Mouse (Mus musculus): Measurements from ENCODE around the gene Rnf2. TPM values are rescaled to one million over a fixed set of nuclear protein-coding genes. Genes with fewer than 3 reads are reported as not detected.
"Not testable (repeated sequence)": the region's sequence is repeated elsewhere in the genome, so short reads cannot be mapped to it uniquely, and the experiment has no call there.

Gene Rnf2
- polyA plus RNA-seq, 1 experiment from 2014 or later: 112 TPM

- 90% methylated on average over 8 of the region's 8 CpGs for WGBS
- H3K4me1 ChIP-seq (replicated peaks); H3K4me3 ChIP-seq; H3K9me3 ChIP-seq; H3K4me2 ChIP-seq; H3K27ac ChIP-seq (replicated peaks); ATAC-seq (ENCODE audit: low read depth); H3K9ac ChIP-seq; H3K27me3 ChIP-seq: not testable (repeated sequence)
- H3K36me3 ChIP-seq: peaks cover 73% of the 10 kb centered on the region
These were observed 28.4 kb downstream of the Rnf2 start for GRCm38 (mm10) chr1:151472386-151472785.

GRCm38 (mm10) chr1:151471429-151471828, 29.3 kb downstream of the Rnf2 start:
- Histone ChIP-seq H3K36me3 (peaks cover 70% of the 10 kb centered on the region), H3K4me3 (no peak overlapping the region), H3K4me2 (no peak overlapping the region), H3K9me3 (no peaks in the 10 kb centered on the region), H3K27ac (replicated peaks) (no peak overlapping the region), H3K9ac (no peak overlapping the region), H3K4me1 (replicated peaks) (no peaks in the 10 kb centered on the region), H3K27me3 (no peaks in the 10 kb centered on the region)
- no peak for ATAC-seq (ENCODE audit: low read depth)
- 40% methylated on average over 7 of the region's 7 CpGs for WGBS

- Histone ChIP-seq H3K4me2 (no peak overlapping the region), H3K9me3 (no peaks in the 10 kb centered on the region), H3K27me3 (no peaks in the 10 kb centered on the region), H3K4me3 (no peak overlapping the region), H3K9ac (no peak overlapping the region), H3K36me3 (peaks cover 27% of the 10 kb centered on the region), H3K4me1 (replicated peaks) (no peaks in the 10 kb centered on the region), H3K27ac (replicated peaks) (no peak overlapping the region)
- no peak for ATAC-seq (ENCODE audit: low read depth)
- 87% methylated on average over 4 of the region's 4 CpGs for WGBS
These were observed 34.2 kb downstream of the Rnf2 start for GRCm38 (mm10) chr1:151466571-151466970.

- Histone ChIP-seq H3K36me3 (peaks cover 30% of the 10 kb centered on the region), H3K4me1 (replicated peaks) (no peaks in the 10 kb centered on the region), H3K27ac (replicated peaks) (no peak overlapping the region), H3K4me3 (no peak overlapping the region), H3K4me2 (no peak overlapping the region), H3K9ac (no peak overlapping the region), H3K27me3 (no peaks in the 10 kb centered on the region), H3K9me3 (no peaks in the 10 kb centered on the region)
- ATAC-seq (ENCODE audit: low read depth): no peak
- 77% methylated on average over 4 of the region's 4 CpGs for WGBS
These were observed 35.8 kb downstream of the Rnf2 start for GRCm38 (mm10) chr1:151464914-151465313.

GRCm38 (mm10) chr1:151461265-151461664, 39.5 kb downstream of the Rnf2 start:
- Histone ChIP-seq H3K36me3 (peaks cover 46% of the 10 kb centered on the region), H3K4me2 (no peak overlapping the region), H3K4me3 (no peak overlapping the region), H3K27ac (replicated peaks) (no peak overlapping the region), H3K4me1 (replicated peaks) (no peaks in the 10 kb centered on the region), H3K9ac (no peak overlapping the region), H3K9me3 (no peaks in the 10 kb centered on the region), H3K27me3 (no peaks in the 10 kb centered on the region)
- ATAC-seq (ENCODE audit: low read depth): no peak
- WGBS: 76% methylated on average over 9 of the region's 9 CpGs

- H3K27me3 ChIP-seq: no peaks in the 10 kb centered on the region
- no peak for ATAC-seq (ENCODE audit: low read depth)
- peaks cover 75% of the 10 kb centered on the region for H3K36me3 ChIP-seq
- no peak overlapping the region for H3K9ac ChIP-seq
- H3K9me3 ChIP-seq: no peaks in the 10 kb centered on the region
- H3K4me1 ChIP-seq (replicated peaks): no peaks in the 10 kb centered on the region
- no peak overlapping the region for H3K4me3 ChIP-seq
- WGBS: 91% methylated on average over 5 of the region's 5 CpGs
- H3K27ac ChIP-seq (replicated peaks): no peak overlapping the region
- no peak overlapping the region for H3K4me2 ChIP-seq
These were observed 43.7 kb downstream of the Rnf2 start for GRCm38 (mm10) chr1:151457087-151457486.

- H3K4me2 ChIP-seq: no peak overlapping the region
- H3K36me3 ChIP-seq: peaks cover 80% of the 10 kb centered on the region
- no peak overlapping the region for H3K4me3 ChIP-seq
- no peak for ATAC-seq (ENCODE audit: low read depth)
- WGBS: 99% methylated on average over 11 of the region's 11 CpGs
- H3K27ac ChIP-seq (replicated peaks): no peak overlapping the region
- H3K27me3 ChIP-seq: no peaks in the 10 kb centered on the region
- H3K9me3 ChIP-seq: no peaks in the 10 kb centered on the region
- no peak overlapping the region for H3K9ac ChIP-seq
- H3K4me1 ChIP-seq (replicated peaks): no peaks in the 10 kb centered on the region
These were observed 48.8 kb downstream of the Rnf2 start for GRCm38 (mm10) chr1:151451946-151452345.

GRCm38 (mm10) chr1:151450851-151451250, 49.9 kb downstream of the Rnf2 start:
- 96% methylated on average over 1 of the region's 2 CpGs for WGBS
- Histone ChIP-seq H3K4me3 (no peak overlapping the region), H3K9me3 (no peaks in the 10 kb centered on the region), H3K27ac (replicated peaks) (no peak overlapping the region), H3K27me3 (no peaks in the 10 kb centered on the region), H3K4me1 (replicated peaks) (no peaks in the 10 kb centered on the region), H3K4me2 (no peak overlapping the region), H3K9ac (no peak overlapping the region), H3K36me3 (peaks cover 82% of the 10 kb centered on the region)
- no peak for ATAC-seq (ENCODE audit: low read depth)

- Histone ChIP-seq H3K4me3 (no peak overlapping the region), H3K9me3 (no peaks in the 10 kb centered on the region), H3K9ac (no peak overlapping the region), H3K27ac (replicated peaks) (no peak overlapping the region), H3K27me3 (no peaks in the 10 kb centered on the region), H3K4me1 (replicated peaks) (no peaks in the 10 kb centered on the region), H3K4me2 (no peak overlapping the region), H3K36me3 (peaks cover 84% of the 10 kb centered on the region)
- no peak for ATAC-seq (ENCODE audit: low read depth)
- 93% methylated on average over 10 of the region's 10 CpGs for WGBS
These were observed 50.9 kb downstream of the Rnf2 start for GRCm38 (mm10) chr1:151449866-151450265.

- peaks cover under 1% of the 10 kb centered on the region; the same call in 1 of the 2 replicates for H3K4me1 ChIP-seq (replicated peaks)
- WGBS: 93% methylated on average over 6 of the region's 6 CpGs
- no peaks in the 10 kb centered on the region for H3K27me3 ChIP-seq
- ATAC-seq (ENCODE audit: low read depth): no peak
- H3K4me2 ChIP-seq: no peak overlapping the region
- H3K4me3 ChIP-seq: no peak overlapping the region
- H3K27ac ChIP-seq (replicated peaks): no peak overlapping the region
- H3K9me3 ChIP-seq: no peaks in the 10 kb centered on the region
- no peak overlapping the region for H3K9ac ChIP-seq
- H3K36me3 ChIP-seq: peaks cover 60% of the 10 kb centered on the region
These were observed 65.3 kb downstream of the Rnf2 start for GRCm38 (mm10) chr1:151435431-151435830.

- no peaks in the 10 kb centered on the region for H3K9me3 ChIP-seq
- H3K4me2 ChIP-seq: peak overlapping the region; percentile 76
- H3K27ac ChIP-seq (replicated peaks): peak overlapping the region; percentile 98
- ATAC-seq (ENCODE audit: low read depth): no peak
- H3K27me3 ChIP-seq: no peaks in the 10 kb centered on the region
- WGBS: 44% methylated on average over 9 of the region's 9 CpGs
- peaks cover 23% of the 10 kb centered on the region for H3K4me1 ChIP-seq (replicated peaks)
- peak overlapping the region; percentile 96 for H3K9ac ChIP-seq
- H3K4me3 ChIP-seq: peak overlapping the region; percentile 94
- H3K36me3 ChIP-seq: peaks cover 6% of the 10 kb centered on the region
These were observed 71.4 kb downstream of the Rnf2 start for GRCm38 (mm10) chr1:151429316-151429715.

GRCm38 (mm10) chr1:151428263-151429221, 72.2 kb downstream of the Rnf2 start, which contains the start of the genes Swt1 and Trmt1l:
TSS of gene Swt1 (minus strand) at chr1:151428455.
TSS of gene Trmt1l (plus strand) at chr1:151428542.
- no peaks in the 10 kb centered on the region for H3K36me3 ChIP-seq
- peak; percentile 100 for ATAC-seq (ENCODE audit: low read depth)

More at GRCm38 (mm10) chr1:151428263-151429221, 72.2 kb downstream of the Rnf2 start, which contains the start of the genes Swt1 and Trmt1l:
- Histone ChIP-seq H3K27ac (replicated peaks) (peak within 1 kb of the TSS; percentile 98), H3K4me3 (peak within 1 kb of the TSS; percentile 94), H3K4me1 (replicated peaks) (peaks cover 23% of the 10 kb centered on the region), H3K4me2 (peak within 1 kb of the TSS; percentile 76), H3K9me3 (no peaks in the 10 kb centered on the region), H3K9ac (peak within 1 kb of the TSS; percentile 96), H3K27me3 (no peaks in the 10 kb centered on the region)
- WGBS: 1% methylated on average over 74 of the region's 74 CpGs
